Mouse (Mus musculus) lung, adult 2 months (tissue): ENCODE data around the gene Wfdc1.

Source experiments
- CTCF ChIP-seq: fragments of 200-500 bp; IDR thresholded peaks from 2 replicates; pipeline ENCODE4 v1.5.1; 2011; ENCODE audit warnings: mild to moderate bottlenecking, low read length, control low read depth; ENCODE audit not compliant: insufficient read depth
- POLR2A ChIP-seq: fragments of 200-500 bp; IDR thresholded peaks from 2 replicates; pipeline ENCODE4 v1.6.1; 2011; ENCODE audit warnings: low read depth, mild to moderate bottlenecking, control low read depth, low read length, borderline replicate concordance; ENCODE audit errors: extremely low read depth

DNA sequence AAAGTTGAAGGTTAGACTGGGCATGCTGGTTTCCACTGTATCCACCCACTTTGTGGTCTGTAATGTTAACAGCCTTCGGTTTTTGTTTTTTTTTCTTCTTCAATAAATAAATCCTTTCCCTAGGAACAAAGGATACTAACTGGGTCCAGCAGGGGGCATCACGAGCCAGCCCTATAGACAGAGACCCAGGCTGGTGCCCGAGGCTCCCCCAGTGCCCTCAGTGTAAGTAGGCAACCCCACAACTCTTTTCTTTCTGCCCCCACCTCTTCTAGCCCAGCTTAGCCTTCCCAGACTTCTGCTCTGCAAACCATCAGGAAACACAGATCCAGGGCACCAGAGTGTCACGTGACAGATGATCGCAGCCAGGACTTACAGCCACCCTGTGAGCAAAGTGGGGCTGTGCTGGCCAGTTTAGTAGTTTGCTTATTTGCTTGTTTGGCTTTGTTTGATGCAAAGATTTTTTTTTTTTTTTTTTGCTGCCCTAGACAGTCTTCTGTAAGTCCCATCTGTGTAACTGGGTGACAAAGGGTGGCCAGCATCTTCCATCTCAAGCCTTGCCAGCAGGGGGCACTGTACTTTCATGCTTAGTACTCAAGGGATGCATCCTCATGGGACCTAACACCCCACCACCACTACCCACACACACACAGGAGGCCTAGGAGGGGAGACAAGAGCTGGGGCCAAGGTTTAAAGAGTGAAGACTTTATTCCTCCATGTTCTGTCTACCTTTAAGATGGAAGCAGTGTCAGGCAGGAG lies 9.3 kb upstream of the Wfdc1 start:
- TF ChIP-seq POLR2A (no peak), CTCF (peak; percentile 81)
